Mouse (Mus musculus): ENCODE measurements around the gene Zfp597. TPM values are rescaled to one million over a fixed set of nuclear protein-coding genes. Genes with fewer than 3 reads are reported as not detected.
A peak's percentile ranks its signal among the peaks of the same experiment; 100 is the strongest.
"Not testable (repeated sequence)": the region's sequence is repeated elsewhere in the genome, so short reads cannot be mapped to it uniquely, and the experiment has no call there.

Gene Zfp597
- total RNA-seq, 4 experiments from 2014 or later: 18.9 to 25.4 (median 21.3) TPM

DNA sequence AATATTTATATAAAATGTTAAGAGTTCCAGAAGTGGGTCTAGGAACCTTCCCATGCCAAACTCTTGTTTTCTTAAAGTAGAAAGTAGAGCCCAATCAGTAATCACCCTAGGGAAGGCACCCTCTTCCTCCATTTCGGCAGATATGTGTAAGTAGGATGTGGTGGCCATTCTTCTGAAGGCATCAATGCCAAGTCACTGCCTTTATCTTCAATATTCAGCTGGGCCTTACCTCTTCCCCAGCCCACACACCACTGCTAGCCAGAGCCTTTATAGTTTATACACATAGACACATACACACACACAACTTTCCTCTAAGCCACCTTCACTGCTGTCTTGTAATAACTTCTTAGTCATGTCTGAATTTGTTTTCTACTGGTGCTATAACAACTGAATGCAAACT lies 28.6 kb downstream of the Zfp597 start:
- no peak for DNase-seq

- no peak for DNase-seq
Observed at GRCm38 (mm10) chr16:3854437-3855182, 29.8 kb downstream of the Zfp597 start.

DNA sequence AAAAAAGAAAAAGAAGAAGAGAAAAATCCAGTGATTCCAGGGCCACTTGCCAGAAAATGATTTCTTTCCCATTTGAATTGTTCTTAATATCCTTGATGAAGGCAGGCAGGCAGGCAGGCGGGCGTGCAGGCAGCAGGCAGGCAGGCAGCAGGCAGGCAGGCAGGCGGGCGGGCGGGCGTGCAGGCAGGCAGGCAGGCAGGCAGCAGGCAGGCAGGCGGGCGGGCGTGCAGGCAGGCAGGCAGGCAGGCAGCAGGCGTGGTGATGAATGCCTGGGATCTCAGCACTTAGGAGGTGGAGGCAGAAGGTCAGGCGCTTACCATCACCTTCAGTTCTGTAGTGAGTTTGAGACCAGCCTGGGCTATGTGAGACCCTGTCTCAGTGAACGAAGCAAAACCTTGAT lies 31.8 kb downstream of the Zfp597 start:
- DNase-seq: no peak

DNA sequence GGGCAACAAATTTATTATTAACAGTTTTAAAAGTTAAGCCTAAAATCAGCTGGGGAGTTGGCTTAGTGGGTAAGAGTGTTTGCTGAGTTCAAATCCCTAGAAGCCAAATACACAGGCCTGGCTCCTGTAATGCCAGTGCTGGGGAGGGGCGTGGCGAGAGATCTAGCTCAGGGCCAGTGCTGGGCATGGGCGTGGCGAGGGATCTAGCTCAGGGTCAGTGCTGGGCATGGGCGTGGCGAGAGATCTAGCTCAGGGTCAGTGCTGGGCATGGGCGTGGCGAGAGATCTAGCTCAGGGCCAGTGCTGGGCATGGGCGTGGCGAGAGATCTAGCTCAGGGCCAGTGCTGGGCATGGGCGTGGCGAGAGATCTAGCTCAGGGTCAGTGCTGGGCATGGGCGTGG lies 33.1 kb downstream of the Zfp597 start:
- DNase-seq: peak; percentile 82

DNA sequence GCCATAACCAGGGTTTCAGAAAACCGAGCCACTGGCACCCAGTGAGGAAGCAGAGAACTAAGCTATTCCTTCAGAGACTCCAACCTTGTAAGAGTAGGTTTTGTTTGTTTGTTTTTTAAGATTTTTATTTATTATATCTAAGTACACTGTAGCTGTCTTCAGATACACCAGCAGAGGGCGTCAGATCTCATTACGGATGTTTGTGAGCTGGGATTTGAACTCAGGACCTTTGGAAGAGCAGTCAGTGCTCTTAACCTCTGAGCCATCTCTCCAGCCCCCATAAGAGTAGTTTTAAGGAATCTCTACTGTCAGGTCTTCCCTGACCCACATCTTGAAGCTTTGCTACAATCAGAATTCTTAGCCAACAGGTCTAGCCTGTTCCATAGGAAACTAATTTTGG lies 35.9 kb downstream of the Zfp597 start:
- DNase-seq: no peak

DNA sequence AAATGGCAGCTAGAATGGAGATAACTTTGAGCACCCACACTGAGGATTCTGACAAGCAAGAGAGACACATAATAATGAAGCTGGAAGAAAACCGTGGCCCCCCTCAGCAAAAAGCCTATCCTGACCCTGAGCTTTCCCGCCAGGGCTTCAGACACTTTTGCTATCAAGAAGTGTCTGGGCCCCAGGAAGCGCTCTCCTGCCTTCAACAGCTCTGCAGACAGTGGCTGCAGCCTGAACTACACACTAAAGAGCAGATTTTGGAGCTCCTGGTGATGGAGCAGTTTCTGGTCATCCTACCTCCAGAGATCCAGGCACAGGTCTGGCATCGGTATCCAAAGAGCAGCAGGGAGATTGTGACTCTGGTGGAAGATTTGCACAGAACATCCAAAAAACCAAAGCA lies 36.5 kb downstream of the Zfp597 start:
- no peak for DNase-seq

DNA sequence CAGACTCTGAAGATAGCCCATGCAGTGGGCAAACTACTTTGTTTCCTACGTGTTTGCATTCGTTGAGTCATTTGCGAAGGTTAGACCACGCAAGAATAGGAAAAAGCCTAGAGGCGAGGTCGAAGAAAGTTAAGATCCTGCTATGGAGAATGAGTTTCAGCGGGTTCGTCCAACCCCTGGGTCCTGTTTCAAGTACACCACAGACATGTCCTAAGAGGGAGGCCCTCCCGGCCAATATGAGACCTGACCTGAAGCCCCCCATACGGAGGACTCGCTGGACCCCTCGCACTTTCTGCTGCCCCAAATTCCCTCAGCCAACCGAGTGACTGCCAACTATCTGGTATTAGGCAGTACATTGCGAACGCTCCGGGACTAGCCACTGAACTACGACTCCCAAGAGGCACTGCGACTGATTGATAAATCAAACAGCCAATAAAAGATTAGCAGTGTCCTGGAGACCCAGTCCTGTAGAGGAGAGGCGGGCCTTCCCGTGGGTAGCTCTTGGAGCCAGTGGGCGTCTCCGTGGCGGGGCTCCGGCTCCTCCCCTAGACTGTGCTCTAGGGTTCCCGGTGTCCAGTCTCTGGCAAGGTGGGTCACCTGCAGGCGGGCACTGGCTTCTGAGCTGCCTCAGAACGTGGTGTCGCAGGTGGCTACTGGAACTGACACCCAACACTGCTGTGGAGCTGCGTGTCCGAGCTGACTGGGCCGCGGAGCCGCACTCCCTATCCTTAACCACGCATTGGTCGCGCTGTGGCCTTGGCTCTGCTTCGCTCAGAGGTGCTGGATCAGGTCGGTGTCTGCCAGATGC lies 37.4 kb downstream of the Zfp597 start, which contains the start of gene Zfp174:
Gene Zfp174 (plus strand): TSS at position 558 of the 808 bp plus-strand sequence.
- peak; percentile 95 for DNase-seq

DNA sequence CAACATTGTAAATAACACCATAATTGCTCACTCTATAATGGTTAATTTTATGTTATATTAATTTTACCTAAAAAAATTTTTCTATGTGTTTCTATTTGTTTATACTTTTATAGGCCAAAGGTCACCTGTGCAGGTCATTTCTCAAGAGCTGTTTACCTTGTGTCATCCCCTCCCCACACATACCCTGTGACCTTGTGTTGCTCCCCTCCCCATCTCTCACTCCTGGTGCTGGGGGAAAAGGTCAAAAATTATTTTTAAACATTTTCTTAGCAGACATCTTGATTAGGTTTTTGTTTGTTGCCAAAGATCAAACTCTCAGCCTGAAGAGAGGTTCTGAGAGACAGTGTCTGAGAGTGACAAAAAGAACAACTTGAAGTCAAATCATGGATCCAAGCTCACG lies 40.6 kb downstream of the Zfp597 start:
- no peak for DNase-seq

GRCm38 (mm10) chr16:3842989-3843388 lies 41.4 kb downstream of the Zfp597 start:
- DNase-seq: no peak

DNA sequence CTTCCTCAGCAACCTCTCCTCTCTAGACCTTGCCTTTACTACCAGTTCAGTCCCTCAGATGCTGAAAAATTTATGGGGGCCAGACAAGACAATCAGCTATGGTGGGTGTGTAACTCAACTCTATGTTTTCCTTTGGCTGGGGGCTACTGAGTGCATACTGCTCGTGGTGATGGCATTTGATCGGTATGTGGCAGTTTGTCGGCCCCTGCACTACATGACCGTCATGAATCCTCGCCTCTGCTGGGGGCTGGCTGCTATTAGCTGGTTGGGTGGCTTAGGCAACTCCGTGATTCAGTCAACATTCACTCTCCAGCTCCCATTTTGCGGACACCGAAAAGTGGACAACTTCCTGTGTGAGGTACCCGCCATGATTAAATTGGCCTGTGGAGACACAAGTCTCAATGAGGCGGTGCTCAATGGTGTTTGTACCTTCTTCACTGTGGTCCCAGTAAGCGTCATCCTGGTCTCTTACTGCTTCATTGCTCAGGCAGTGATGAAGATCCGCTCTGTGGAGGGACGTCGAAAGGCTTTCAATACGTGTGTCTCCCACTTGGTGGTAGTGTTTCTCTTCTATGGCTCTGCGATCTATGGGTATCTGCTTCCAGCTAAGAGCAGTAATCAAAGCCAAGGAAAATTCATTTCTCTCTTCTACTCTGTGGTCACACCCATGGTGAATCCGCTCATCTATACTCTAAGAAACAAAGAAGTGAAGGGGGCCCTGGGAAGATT lies 45.0 kb downstream of the Zfp597 start:
- DNase-seq: no peak

- no peak for DNase-seq
Observed at GRCm38 (mm10) chr16:3835461-3835860, 48.9 kb downstream of the Zfp597 start.

DNA sequence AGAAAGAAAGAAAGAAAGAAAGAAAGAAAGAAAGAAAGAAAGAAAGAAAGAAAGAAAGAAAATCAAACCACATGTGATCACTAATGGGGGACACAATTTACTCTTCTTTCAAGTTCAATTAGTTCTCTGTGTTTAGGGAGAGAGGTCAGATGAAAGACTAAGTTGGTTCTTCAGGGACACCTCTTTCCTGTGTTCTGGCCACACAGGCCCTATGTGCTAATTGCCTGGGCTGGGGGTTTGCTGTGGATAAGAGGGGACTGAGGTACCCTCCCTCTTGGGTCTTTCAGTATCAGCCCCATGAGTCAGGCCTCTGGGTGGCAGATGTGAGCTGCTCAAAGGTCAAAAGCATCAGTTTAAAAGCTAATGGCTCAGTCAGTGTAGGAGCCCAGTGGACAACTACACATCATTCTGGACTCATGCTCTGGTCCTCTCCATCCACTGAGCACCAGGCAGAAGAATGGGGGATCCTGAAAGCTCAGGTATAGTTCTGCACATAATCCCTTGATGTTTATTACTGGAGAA lies 53.7 kb downstream of the Zfp597 start, which contains the start of gene Olfr15:
Gene Olfr15 (plus strand): TSS at position 291 of the 522 bp plus-strand sequence.
- no peak for DNase-seq

DNA sequence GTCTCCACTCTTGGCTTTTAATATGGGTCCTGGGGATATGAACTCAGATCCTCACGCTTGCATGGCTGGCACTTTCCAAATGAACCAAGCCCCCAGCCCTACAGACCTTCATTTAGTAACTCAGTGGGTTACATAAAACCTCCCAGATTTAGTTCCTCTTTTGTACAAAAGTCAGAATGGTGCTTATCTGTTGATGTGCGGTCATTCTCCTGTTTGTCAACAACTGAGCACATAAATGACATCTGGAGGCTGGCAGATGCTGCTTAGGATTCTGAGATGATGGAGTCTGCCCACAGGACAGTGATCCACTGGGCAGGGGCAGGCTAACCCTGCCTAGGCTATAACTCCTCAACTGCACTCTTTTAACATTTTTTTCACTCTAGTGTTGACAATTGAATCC lies 54.6 kb downstream of the Zfp597 start:
- no peak for DNase-seq

- no peak for DNase-seq
Observed at GRCm38 (mm10) chr16:3828021-3828420, 56.3 kb downstream of the Zfp597 start.

DNA sequence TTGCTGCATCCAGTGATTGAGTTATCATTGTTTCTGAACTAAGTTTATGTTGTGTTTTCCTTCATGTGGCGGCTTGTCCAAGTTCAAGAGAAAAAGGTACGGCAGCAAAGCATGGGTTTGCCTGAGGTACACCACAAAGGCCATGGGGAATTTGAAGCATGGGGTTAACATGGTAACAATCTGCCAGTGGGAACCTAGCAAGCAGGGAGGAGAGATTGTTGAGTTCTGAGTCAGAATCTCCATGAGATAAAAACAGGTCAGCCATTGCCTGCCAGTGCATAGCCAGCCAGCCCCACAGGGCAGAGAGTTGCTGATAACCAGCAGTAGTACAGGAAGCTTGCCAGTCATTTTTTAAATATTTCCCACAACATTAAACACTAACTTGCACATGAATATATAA lies 64.2 kb downstream of the Zfp597 start:
- no peak for DNase-seq

GRCm38 (mm10) chr16:3814667-3815066 lies 69.7 kb downstream of the Zfp597 start:
- DNase-seq: not testable (repeated sequence)

Small RNA genes within 50 kb of the gene (microRNA-seq; reads per million reads assigned to microRNA genes)
- gene Gm23493: 0 reads per million in 2 experiments

Other genes with a start within 250 kb of the Zfp597 start
- gene Mefv, start 166.5 kb downstream of the Zfp597 start, total RNA-seq (2022): under 1 TPM in 1 of 4 experiments, not detected in 3; 0.19 TPM
- gene Zfp263, start 140.5 kb downstream of the Zfp597 start, total RNA-seq (2022): 10 to 100 TPM; 19.2 to 33.5 (median 28.1) TPM
- not detected for gene Olfr15, start 53.7 kb downstream of the Zfp597 start, total RNA-seq (2022)
- 10 to 100 TPM in 2 of 4 experiments, 1 to 10 TPM in 2; 6.2 to 22.0 (median 13.8) TPM for gene Zfp174, start 37.3 kb downstream of the Zfp597 start, total RNA-seq (2022)
- gene Naa60, start 12.2 kb downstream of the Zfp597 start, total RNA-seq (2022): 100 to 1,000 TPM in 3 of 4 experiments, 10 to 100 TPM in 1; 96.5 to 162 (median 105) TPM
- 1 to 10 TPM; 1.6 to 2.2 (median 2.1) TPM for gene Gm20695, start 87 bp upstream of the Zfp597 start, total RNA-seq (2022)
- 1 to 10 TPM; 3.6 to 9.3 (median 5.5) TPM for gene 1700037C18Rik, start 24.1 kb upstream of the Zfp597 start, total RNA-seq (2022)
- gene Cluap1, start 24.2 kb upstream of the Zfp597 start, total RNA-seq (2022): 10 to 100 TPM; 20.5 to 26.2 (median 22.8) TPM
- 1 to 10 TPM; 3.0 to 6.3 (median 3.8) TPM for gene Nlrc3, start 92.1 kb upstream of the Zfp597 start, total RNA-seq (2022)
- 10 to 100 TPM; 22.0 to 41.0 (median 29.6) TPM for gene Slx4, start 119.2 kb upstream of the Zfp597 start, total RNA-seq (2022)
- not detected for gene Dnase1, start 152.4 kb upstream of the Zfp597 start, total RNA-seq (2022)
- gene Trap1, start 193.3 kb upstream of the Zfp597 start, total RNA-seq (2022): 100 to 1,000 TPM; 151 to 221 (median 194) TPM

Data from adrenal gland, adult 8-10 months (tissue).